ENCODE assay signal across 15 mouse cellular contexts in the genomic region with DNA sequence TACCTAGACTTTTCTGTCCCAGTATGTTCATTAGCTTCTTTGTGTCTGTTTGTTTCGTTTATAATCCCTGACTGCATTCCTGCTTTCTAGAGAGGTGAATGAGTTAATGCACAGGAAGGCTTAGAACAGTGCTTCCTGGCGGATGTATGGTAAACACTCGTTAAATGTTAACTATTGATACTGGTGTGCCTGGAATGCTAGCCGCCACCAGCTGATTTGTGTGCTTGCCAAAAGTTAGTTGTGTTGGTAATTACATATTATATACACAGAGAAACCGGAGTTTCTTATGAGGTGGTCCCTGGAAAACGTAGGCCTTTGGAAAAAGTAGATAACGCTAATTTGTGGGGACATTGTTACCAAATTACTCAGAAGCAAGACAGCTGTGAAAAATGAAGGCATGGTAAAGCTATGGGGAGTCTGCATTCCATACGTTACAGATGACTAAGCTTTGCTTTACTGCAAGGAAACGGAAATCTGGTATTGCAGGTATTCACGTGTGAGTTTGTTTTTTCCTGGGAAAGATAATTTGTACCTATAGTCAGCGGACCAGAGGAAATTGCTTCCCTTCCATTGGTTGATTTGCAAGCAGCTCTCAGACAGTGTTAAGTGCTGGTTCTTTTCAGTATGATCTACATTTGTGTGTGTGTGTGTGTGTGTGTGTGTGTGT.
A peak's percentile ranks its signal among the peaks of the same experiment; 100 is the strongest.
DNase-seq lines count a peak whose midpoint lies in the region; ATAC-seq and TF ChIP-seq lines count a peak whose summit lies in the region.
"Had no signal": no experiment of that assay in that cellular context is flagged by ENCODE, and none has a peak within 500 bp of the region (broad histone marks: within the 10 kb centered on the region; RNA-seq: fewer than 3 reads in every experiment).

No protein-coding gene starts in this region.

- peaks cover 77% of the 10 kb centered on the region for H3K79me2 ChIP-seq in MEL (ENCODE audit: control insufficient read depth, insufficient read depth, low read length, poor library complexity)

- no peak for TF ChIP-seq RAD21 in MEL (IDR thresholded peaks at IDR 0.05; ENCODE audit: low read depth, low read length)

- no peak for TF ChIP-seq CTCF in kidney, adult 2 months (conservative IDR thresholded peaks at IDR 0.05; ENCODE audit: insufficient read depth, insufficient read length, low read depth, low read length)
- no peak for TF ChIP-seq CTCF in MEL (IDR thresholded peaks at IDR 0.05 in 2 of 3, conservative IDR thresholded peaks at IDR 0.05 in 1 of 3; ENCODE audit: control insufficient read depth in 1 of 3, insufficient read depth in 1 of 3, low read depth in 2 of 3, low read length in 3 of 3, poor library complexity in 1 of 3, severe bottlenecking in 1 of 3)
- TF ChIP-seq CTCF in liver, embryonic 14.5 days (IDR thresholded peaks at IDR 0.05; ENCODE audit: low read depth) = 0 out of 2 replicates have a peak, but pooled peaks have one; percentile 7
- TF ChIP-seq CTCF in midbrain, postnatal 0 days (IDR thresholded peaks at IDR 0.05) = no peak

- H3K36me3 ChIP-seq in kidney, adult 2 months (ENCODE audit: control insufficient read depth, insufficient read depth, low read length) = no peaks in the 10 kb centered on the region
- H3K36me3 ChIP-seq in MEL (ENCODE audit: control insufficient read depth in 1 of 2, insufficient read depth in 2 of 2, low read length in 2 of 2) = peaks cover 9 to 25% of the 10 kb centered on the region in 2 experiments; a peak in 3 of 4 replicates
- H3K36me3 ChIP-seq in liver, embryonic 14.5 days (replicated peaks; ENCODE audit: control insufficient read depth, insufficient read depth, low read depth) = no peaks in the 10 kb centered on the region
- H3K36me3 ChIP-seq in midbrain, postnatal 0 days (ENCODE audit: insufficient read depth, low read length) = no peaks in the 10 kb centered on the region
- H3K36me3 ChIP-seq: midbrain, embryonic 12.5 days; neural tube, embryonic 13.5 days had no signal

- no peak overlapping the region for H3K27ac ChIP-seq in kidney, adult 2 months (ENCODE audit: insufficient read depth, low read depth, low read length)
- peak overlapping the region; percentile 9; the same call in 1 of the 2 replicates for H3K27ac ChIP-seq in MEL (ENCODE audit: control insufficient read depth, low read depth, low read length)
- H3K27ac ChIP-seq in liver, embryonic 14.5 days = no peak overlapping the region
- H3K27ac ChIP-seq in midbrain, postnatal 0 days (ENCODE audit: low read depth, low read length) = no peak overlapping the region
- H3K27ac ChIP-seq: midbrain, embryonic 12.5 days; neural tube, embryonic 13.5 days had no signal

- TF ChIP-seq POLR2A in kidney, adult 2 months (IDR thresholded peaks at IDR 0.05; ENCODE audit: low read depth, low read length) = no peak
- no peak for TF ChIP-seq POLR2A in MEL (IDR thresholded peaks at IDR 0.05; ENCODE audit: control insufficient read depth in 1 of 2, insufficient read depth in 1 of 2, low read depth in 1 of 2, low read length in 2 of 2, poor library complexity in 1 of 2)

- no peaks in the 10 kb centered on the region for H3K27me3 ChIP-seq in kidney, adult 2 months (replicated peaks; ENCODE audit: control insufficient read depth, insufficient read depth, low read length)
- no peaks in the 10 kb centered on the region for H3K27me3 ChIP-seq in MEL (ENCODE audit: control insufficient read depth in 1 of 2, insufficient read depth in 2 of 2, low read length in 2 of 2)
- no peaks in the 10 kb centered on the region for H3K27me3 ChIP-seq in liver, embryonic 14.5 days (ENCODE audit: control insufficient read depth, insufficient read depth, low read length)
- H3K27me3 ChIP-seq in midbrain, postnatal 0 days (ENCODE audit: insufficient read depth, low read length) = no peaks in the 10 kb centered on the region
- H3K27me3 ChIP-seq: midbrain, embryonic 12.5 days; neural tube, embryonic 13.5 days had no signal

- peak; percentile 28 for DNase-seq in kidney, adult 2 months
- DNase-seq in kidney, postnatal 25 days = no peak
- no peak for DNase-seq in MEL (ENCODE audit: low read depth, low spot score)
- peak; percentile 30 for DNase-seq in hindlimb bud, embryonic 11.5 days (ENCODE audit: extremely low spot score, low read depth, low spot score)
- no peak for DNase-seq in liver, embryonic 14.5 days (ENCODE audit: low read depth in 3 of 3, low spot score in 3 of 3)
- no peak for DNase-seq in Muller cell, postnatal 12 days (ENCODE audit: inconsistent ontology term)
- DNase-seq in heart, postnatal 14 days = no peak
- no peak for DNase-seq in midbrain, postnatal 0 days (ENCODE audit: low spot score)
- DNase-seq: adrenal gland, adult 2 months; cerebellum, postnatal 25 days; lung, adult 2 months; thymus, postnatal 14 days had no signal

- no peak overlapping the region for H3K4me2 ChIP-seq in liver, embryonic 14.5 days (ENCODE audit: low read depth)
- H3K4me2 ChIP-seq in midbrain, postnatal 0 days (ENCODE audit: low read depth, low read length, poor library complexity, severe bottlenecking) = no peak overlapping the region
- H3K4me2 ChIP-seq: midbrain, embryonic 12.5 days; neural tube, embryonic 13.5 days had no signal

- H3K9ac ChIP-seq in MEL (ENCODE audit: control insufficient read depth, low read depth, low read length, poor library complexity, severe bottlenecking) = no peak overlapping the region
- H3K9ac ChIP-seq in liver, embryonic 14.5 days (replicated peaks) = no peak overlapping the region
- no peak overlapping the region for H3K9ac ChIP-seq in midbrain, postnatal 0 days (replicated peaks; ENCODE audit: low read length, poor library complexity, severe bottlenecking)
- H3K9ac ChIP-seq: midbrain, embryonic 12.5 days; neural tube, embryonic 13.5 days had no signal

- intact Hi-C loops in heart, postnatal 14 days (cut with DNase I) = no loop called here

- H3K9me3 ChIP-seq in MEL (replicated peaks; ENCODE audit: insufficient read depth, low read length) = no peaks in the 10 kb centered on the region
- no peaks in the 10 kb centered on the region for H3K9me3 ChIP-seq in liver, embryonic 14.5 days (ENCODE audit: control insufficient read depth, low read length)
- no peaks in the 10 kb centered on the region for H3K9me3 ChIP-seq in midbrain, postnatal 0 days (ENCODE audit: low read length)
- H3K9me3 ChIP-seq: midbrain, embryonic 12.5 days; neural tube, embryonic 13.5 days had no signal

- H3K4me3 ChIP-seq in kidney, adult 2 months (ENCODE audit: insufficient read depth, low read depth, low read length) = no peak overlapping the region
- H3K4me3 ChIP-seq in MEL (ENCODE audit: control insufficient read depth in 1 of 2, insufficient read depth in 1 of 2, low read depth in 2 of 2, low read length in 2 of 2) = no peak overlapping the region
- H3K4me3 ChIP-seq in liver, embryonic 14.5 days (ENCODE audit: insufficient read depth in 1 of 2, low read depth in 2 of 2, low read length in 2 of 2) = no peak overlapping the region
- no peak overlapping the region for H3K4me3 ChIP-seq in midbrain, postnatal 0 days (ENCODE audit: low read depth, low read length)
- H3K4me3 ChIP-seq: erythroblast, embryonic 14.5 days; midbrain, embryonic 12.5 days; neural tube, embryonic 13.5 days had no signal

- 53% methylated on average over 11 of the region's 11 CpGs for WGBS in kidney, adult 2 months
- WGBS in liver, embryonic 14.5 days (ENCODE audit: insufficient replicate concordance) = 59% methylated on average over 11 of the region's 11 CpGs
- 70% methylated on average over 11 of the region's 11 CpGs for WGBS in midbrain, postnatal 0 days

- TF ChIP-seq EP300 in MEL (IDR thresholded peaks at IDR 0.05; ENCODE audit: low read depth in 1 of 2, low read length in 2 of 2) = no peak
- no peak for TF ChIP-seq EP300 in liver, embryonic 14.5 days (IDR thresholded peaks at IDR 0.05; ENCODE audit: low read depth)

- peaks cover 20% of the 10 kb centered on the region for H3K4me1 ChIP-seq in kidney, adult 2 months (ENCODE audit: control insufficient read depth, insufficient read depth, low read length)
- peaks cover 6 to 15% of the 10 kb centered on the region in 2 experiments for H3K4me1 ChIP-seq in MEL (ENCODE audit: control insufficient read depth in 1 of 2, insufficient read depth in 2 of 2, low read length in 2 of 2)
- H3K4me1 ChIP-seq in liver, embryonic 14.5 days (replicated peaks; ENCODE audit: control insufficient read depth in 2 of 2, insufficient read depth in 2 of 2, low read length in 1 of 2) = peaks cover 14 to 54% of the 10 kb centered on the region in 2 experiments
- H3K4me1 ChIP-seq in midbrain, postnatal 0 days (ENCODE audit: insufficient read depth, low read length) = no peaks in the 10 kb centered on the region

- ATAC-seq in liver, embryonic 14.5 days (ENCODE audit: insufficient read depth) = no peak
- ATAC-seq in midbrain, postnatal 0 days (ENCODE audit: low FRiP score) = no peak

TF ChIP-seq in MEL, 35 proteins besides CTCF, POLR2A, EP300 and RAD21:
- TF ChIP-seq ZNF384 (IDR thresholded peaks at IDR 0.05; ENCODE audit: low read depth, low read length) (no peak), ZKSCAN1 (IDR thresholded peaks at IDR 0.05; ENCODE audit: low read depth, low read length) (no peak), TAL1 (IDR thresholded peaks at IDR 0.05; ENCODE audit: low read length) (no peak), ZC3H11A (IDR thresholded peaks at IDR 0.05; ENCODE audit: low read depth, low read length) (no peak), GATA1 (IDR thresholded peaks at IDR 0.05; ENCODE audit: low read depth, low read length) (no peak), NRF1 (IDR thresholded peaks at IDR 0.05; ENCODE audit: insufficient read depth, low read depth, low read length, poor library complexity, severe bottlenecking) (no peak), USF2 (IDR thresholded peaks at IDR 0.05; ENCODE audit: borderline replicate concordance in 1 of 2, insufficient read depth in 1 of 2, low read depth in 1 of 2, low read length in 2 of 2) (no peak), SMC3 (IDR thresholded peaks at IDR 0.05; ENCODE audit: low read depth, low read length) (no peak), MEF2A (IDR thresholded peaks at IDR 0.05; ENCODE audit: extremely low read depth, insufficient replicate concordance, low read depth, low read length, poor library complexity, severe bottlenecking) (no peak), TCF12 (IDR thresholded peaks at IDR 0.05; ENCODE audit: low read depth, low read length) (no peak)

Comparison
In these comparisons a context has a peak if more than half of its experiments do, and no peak if none do; other contexts are left out.
1. DNase-seq: peak in kidney, adult 2 months (single experiment) and hindlimb bud, embryonic 11.5 days (single experiment); none in kidney, postnatal 25 days (0 of 2), MEL (single experiment), liver, embryonic 14.5 days (0 of 3), Muller cell, postnatal 12 days (single experiment), heart, postnatal 14 days (0 of 2) and midbrain, postnatal 0 days (single experiment).